Mouse (Mus musculus): ENCODE measurements around the gene Fam186b. TPM values are rescaled to one million over a fixed set of nuclear protein-coding genes. Genes with fewer than 3 reads are reported as not detected.

The Fam186b gene
- total RNA-seq, 1 experiment from 2014 or later: 0.05 TPM

Other genes with a start within 250 kb of the Fam186b start
- gene Prph, start 240.7 kb downstream of the Fam186b start, total RNA-seq (2017): not detected in 2 replicates
- 13.4 and 15.9 TPM in 2 replicates for gene Troap, start 221.3 kb downstream of the Fam186b start, total RNA-seq (2017)
- not detected in 2 replicates for gene C1ql4, start 208.1 kb downstream of the Fam186b start, total RNA-seq (2017)
- gene Dnajc22, start 202.7 kb downstream of the Fam186b start, total RNA-seq (2017): not detected in 2 replicates
- gene Spats2, start 170.0 kb downstream of the Fam186b start, total RNA-seq (2017): 0.25 TPM in 1 of 2 replicates, not detected in the other
- gene Kcnh3, start 71.0 kb downstream of the Fam186b start, total RNA-seq (2017): not detected in 2 replicates
- gene Mcrs1, start 43.9 kb downstream of the Fam186b start, total RNA-seq (2017): 46.5 and 58.8 TPM in 2 replicates
- 16.4 and 22.0 TPM in 2 replicates for gene Prpf40b, start 801 bp downstream of the Fam186b start, total RNA-seq (2017)
- 16.5 and 20.1 TPM in 2 replicates for gene Fmnl3, start 74.6 kb upstream of the Fam186b start, total RNA-seq (2017)
- 120 and 133 TPM in 2 replicates for gene Tmbim6, start 97.0 kb upstream of the Fam186b start, total RNA-seq (2017)
- 0.89 and 1.8 TPM in 2 replicates for gene Nckap5l, start 161.9 kb upstream of the Fam186b start, total RNA-seq (2017)
- gene Bcdin3d, start 178.8 kb upstream of the Fam186b start, total RNA-seq (2017): 7.1 and 7.2 TPM in 2 replicates
- not detected in 2 replicates for gene Faim2, start 232.3 kb upstream of the Fam186b start, total RNA-seq (2017)

Measured in hematopoietic stem cell, adult 5-6 weeks (primary cell).